Mouse (Mus musculus) limb, embryonic 12.5 days (tissue): ENCODE data around the gene Ubap2l. TPM values are rescaled to one million over a fixed set of nuclear protein-coding genes. Genes with fewer than 3 reads are reported as not detected.
A peak's percentile ranks its signal among the peaks of the same experiment; 100 is the strongest.

Experiments
- ATAC-seq: fragments of 200-750 bp; cut with Nextera tagmentation; 2 replicates; pipeline ENCODE4 v1.8.0; 2017; ENCODE audit warnings: low read depth, moderate TSS enrichment; ENCODE audit not compliant: insufficient number of reproducible peaks, insufficient read depth, low FRiP score, low TSS enrichment
- H3K27ac ChIP-seq: fragments of 300-500 bp; sonication (generic); 2 replicates; pipeline ENCODE4 v1.5.1; 2016; ENCODE audit warnings: mild to moderate bottlenecking, moderate library complexity
- H3K27me3 ChIP-seq: fragments of 300-500 bp; sonication (generic); 2 replicates; pipeline ENCODE4 v1.6.1; 2016; ENCODE audit warnings: mild to moderate bottlenecking, moderate library complexity
- H3K36me3 ChIP-seq: fragments of 300-500 bp; sonication (generic); 2 replicates; pipeline ENCODE4 v1.6.1; 2016; ENCODE audit warnings: mild to moderate bottlenecking, moderate library complexity
- H3K4me1 ChIP-seq: fragments of 300-500 bp; sonication (generic); replicated peaks from 2 replicates; pipeline ENCODE4 v1.6.1; 2016
- H3K4me2 ChIP-seq: fragments of 300-500 bp; sonication (generic); 2 replicates; pipeline ENCODE4 v1.6.1; 2016; ENCODE audit warnings: mild to moderate bottlenecking, moderate library complexity
- H3K4me3 ChIP-seq: fragments of 300-500 bp; sonication (generic); replicated peaks from 2 replicates; pipeline ENCODE4 v1.5.1; 2016; ENCODE audit warnings: mild to moderate bottlenecking
- H3K9ac ChIP-seq: fragments of 300-500 bp; sonication (generic); replicated peaks from 2 replicates; pipeline ENCODE4 v1.6.1; 2016; ENCODE audit warnings: mild to moderate bottlenecking, moderate library complexity
- H3K9me3 ChIP-seq: fragments of 300-500 bp; sonication (generic); 2 replicates; pipeline ENCODE4 v1.6.1; 2016; ENCODE audit warnings: mild to moderate bottlenecking, moderate library complexity
- WGBS: fragments of 180-500 bp; shearing (Covaris S2); methylation state at CpG from one replicate; pipeline ENCODE4 v1.1.7; 2016; 5-methylcytosine and 5-hydroxymethylcytosine counted together
- polyA plus RNA-seq: library from polyadenylated mRNA; unstranded; fragments of >200 nt; fragmentation: Nextera tagmentation; extraction: Ambion mirVana; gene quantifications from 2 replicates; pipeline ENCODE4 v1.2.1, GENCODE M21; 2016

Gene Ubap2l
- polyA plus RNA-seq, 1 experiment from 2014 or later: 191 TPM

DNA sequence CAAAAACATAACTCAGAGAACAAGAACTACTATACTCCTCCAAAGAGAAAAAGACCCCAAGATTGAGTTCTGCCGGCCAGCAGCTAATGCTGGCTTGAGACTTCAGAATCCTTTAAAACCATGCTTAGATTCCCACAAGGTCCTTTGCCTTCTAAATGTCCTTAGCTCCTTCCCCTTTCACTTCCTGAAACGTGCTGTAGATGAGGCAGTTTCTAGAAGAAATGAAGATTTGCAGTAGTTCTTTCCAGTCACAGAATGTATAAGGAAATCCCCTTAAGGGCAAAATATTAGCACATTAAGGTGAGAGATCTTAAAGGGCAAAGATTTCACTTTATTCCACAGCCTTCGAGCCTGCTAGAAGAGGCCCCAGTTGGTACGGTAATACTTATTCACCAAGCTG is 52.6 kb downstream of the Ubap2l start:
- WGBS: 81% methylated on average over 4 of the region's 4 CpGs
- peaks cover 14% of the 10 kb centered on the region for H3K4me1 ChIP-seq
- peaks cover 64% of the 10 kb centered on the region for H3K36me3 ChIP-seq
- H3K27me3 ChIP-seq: no peaks in the 10 kb centered on the region
- H3K4me2 ChIP-seq: peak overlapping the region; percentile 78
- H3K9ac ChIP-seq: peak overlapping the region; percentile 81; the same call in 1 of the 2 replicates
- H3K4me3 ChIP-seq: 0 out of 2 replicates have a peak overlapping the region, but pooled peaks have one; percentile 76
- peak overlapping the region; percentile 98 for H3K27ac ChIP-seq
- ATAC-seq: no peak
- H3K9me3 ChIP-seq: no peaks in the 10 kb centered on the region

DNA sequence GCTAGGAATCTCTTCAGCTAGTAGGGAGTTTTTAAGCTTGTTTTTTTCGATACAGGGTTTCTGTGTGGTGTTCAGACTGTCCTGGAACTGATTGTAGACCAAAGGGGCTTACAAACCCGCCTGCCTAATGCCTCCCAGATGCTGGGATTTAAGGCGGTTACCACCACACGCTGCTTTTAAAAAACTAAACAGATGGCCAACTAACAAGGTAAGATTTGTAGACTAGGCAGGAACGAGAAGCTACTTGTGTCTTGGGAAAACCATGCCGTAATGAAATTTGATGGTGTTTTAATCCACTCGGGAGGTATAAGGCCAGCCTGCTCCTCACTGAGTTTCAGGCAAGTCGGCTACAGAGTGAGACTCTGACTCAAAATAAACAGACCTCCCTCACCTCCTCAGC is 53.3 kb downstream of the Ubap2l start:
- ATAC-seq: peak; percentile 83
- Histone ChIP-seq H3K9me3 (no peaks in the 10 kb centered on the region), H3K4me3 (peak overlapping the region; percentile 76), H3K27ac (peak overlapping the region; percentile 98), H3K27me3 (no peaks in the 10 kb centered on the region), H3K36me3 (peaks cover 64% of the 10 kb centered on the region), H3K4me1 (peaks cover 14% of the 10 kb centered on the region), H3K4me2 (peak overlapping the region; percentile 78), H3K9ac (peak overlapping the region; percentile 81)
- WGBS: 5% methylated on average over 8 of the region's 8 CpGs

DNA sequence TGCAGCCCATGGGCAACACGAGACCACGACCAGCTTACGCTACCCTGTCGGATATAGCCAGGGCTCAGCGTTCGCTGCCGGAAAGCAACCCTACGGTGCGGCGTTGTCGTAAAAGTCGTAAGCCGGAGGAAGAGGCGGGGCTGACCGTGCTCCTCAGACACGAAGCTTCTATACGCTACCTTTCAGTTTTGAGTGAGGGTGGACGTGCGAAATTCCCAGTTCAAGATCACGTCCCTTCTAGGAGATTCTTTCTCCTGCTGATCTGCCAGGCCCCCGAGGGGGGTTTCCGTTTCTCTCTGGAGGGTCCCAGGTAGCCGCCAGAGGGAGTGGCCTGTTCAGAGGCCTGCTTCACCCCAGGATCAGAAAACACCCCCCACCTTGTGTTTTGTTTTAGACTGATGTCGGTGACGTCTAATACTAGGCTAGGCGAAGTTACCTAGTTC is 53.8 kb downstream of the Ubap2l start, which contains the start of gene Hax1:
Gene Hax1 (minus strand): TSS at position 169 of the 443 bp plus-strand sequence.
- Histone ChIP-seq H3K4me2 (peak within 1 kb of the TSS; percentile 78), H3K4me1 (peaks cover 14% of the 10 kb centered on the region), H3K27ac (peak within 1 kb of the TSS; percentile 98), H3K36me3 (peaks cover 65% of the 10 kb centered on the region), H3K9me3 (no peaks in the 10 kb centered on the region), H3K27me3 (no peaks in the 10 kb centered on the region), H3K4me3 (peak within 1 kb of the TSS; percentile 76), H3K9ac (peak within 1 kb of the TSS; percentile 81)
- peak; percentile 90 for ATAC-seq
- WGBS: under 1% methylated on average over 26 of the region's 26 CpGs

DNA sequence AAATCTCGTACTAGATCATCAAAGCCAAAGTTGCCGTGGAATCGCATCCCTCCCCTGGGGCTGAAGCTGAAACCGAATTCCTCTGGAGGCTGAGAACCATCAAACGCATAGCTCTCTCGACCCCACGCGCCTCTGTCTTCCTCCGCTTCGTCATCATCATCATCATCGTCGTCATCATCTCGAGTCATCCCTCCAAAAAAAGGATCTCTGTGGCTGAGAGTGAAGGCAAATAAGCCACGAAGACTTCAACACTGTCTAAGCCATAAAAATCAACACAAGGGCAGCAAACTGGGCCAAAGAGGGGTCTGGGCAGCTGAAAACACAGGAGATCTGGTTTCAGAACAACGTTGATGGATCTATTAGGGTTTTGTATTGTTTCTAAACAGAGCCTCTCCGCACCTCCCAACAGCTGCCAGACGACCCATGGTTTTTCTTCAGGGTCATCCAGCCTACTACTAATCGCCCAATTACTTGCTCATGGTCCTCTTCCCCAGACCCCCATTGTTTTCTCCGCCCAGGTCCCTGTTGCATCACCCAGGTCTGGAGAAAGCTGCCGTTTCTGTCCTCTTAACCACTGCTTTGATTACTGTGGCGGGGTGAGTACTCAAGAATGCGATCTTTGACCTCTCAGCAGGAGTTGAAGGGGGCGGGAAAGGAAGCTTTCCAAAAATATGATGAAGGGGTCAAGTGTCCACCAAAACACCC is 54.5 kb downstream of the Ubap2l start:
- Histone ChIP-seq H3K4me3 (peak overlapping the region; percentile 76), H3K4me2 (peak overlapping the region; percentile 78), H3K27ac (peak overlapping the region; percentile 98), H3K36me3 (peaks cover 63% of the 10 kb centered on the region), H3K9me3 (no peaks in the 10 kb centered on the region), H3K9ac (peak overlapping the region; percentile 81), H3K27me3 (no peaks in the 10 kb centered on the region), H3K4me1 (peaks cover 14% of the 10 kb centered on the region)
- WGBS: 5% methylated on average over 23 of the region's 23 CpGs
- ATAC-seq: peak; percentile 2; the same call in 1 of the 2 replicates

DNA sequence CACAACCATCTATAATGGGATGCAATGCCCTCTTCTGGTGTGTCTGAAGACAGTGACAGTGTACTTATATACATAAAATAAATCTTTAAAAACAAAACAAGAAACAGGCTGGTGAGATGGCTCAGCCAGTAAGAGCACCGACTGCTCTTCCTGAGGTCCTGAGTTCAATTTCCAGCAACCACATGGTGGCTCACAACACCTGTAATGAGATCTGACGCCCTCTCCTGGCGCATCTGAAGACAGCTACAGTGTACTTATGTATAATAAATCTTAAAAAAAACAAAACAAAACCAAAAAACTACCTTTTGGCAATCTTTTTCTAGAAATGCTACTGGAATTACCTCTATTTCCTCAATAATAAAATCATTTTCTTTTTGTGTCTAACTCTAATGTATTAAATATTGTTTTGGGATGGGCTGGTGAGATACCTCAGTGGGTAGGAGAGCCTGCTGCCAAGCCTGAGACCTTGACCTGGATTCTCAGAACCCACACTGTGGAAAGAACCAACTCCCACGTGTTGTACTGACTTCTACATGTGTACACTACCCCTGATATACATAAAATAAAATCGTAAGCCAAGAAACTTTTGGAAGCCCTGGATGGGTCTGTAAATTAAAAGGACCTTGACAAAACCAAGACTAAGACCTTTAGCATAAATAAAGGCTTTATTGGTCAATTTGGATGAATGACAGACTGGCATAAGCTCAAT is 57.5 kb downstream of the Ubap2l start:
- Histone ChIP-seq H3K4me3 (no peak overlapping the region), H3K4me2 (no peak overlapping the region), H3K9ac (no peak overlapping the region), H3K36me3 (peaks cover 43% of the 10 kb centered on the region), H3K9me3 (no peaks in the 10 kb centered on the region), H3K27me3 (no peaks in the 10 kb centered on the region), H3K4me1 (peaks cover 7% of the 10 kb centered on the region), H3K27ac (no peak overlapping the region)
- ATAC-seq: no peak
- 88% methylated on average over 5 of the region's 5 CpGs for WGBS

DNA sequence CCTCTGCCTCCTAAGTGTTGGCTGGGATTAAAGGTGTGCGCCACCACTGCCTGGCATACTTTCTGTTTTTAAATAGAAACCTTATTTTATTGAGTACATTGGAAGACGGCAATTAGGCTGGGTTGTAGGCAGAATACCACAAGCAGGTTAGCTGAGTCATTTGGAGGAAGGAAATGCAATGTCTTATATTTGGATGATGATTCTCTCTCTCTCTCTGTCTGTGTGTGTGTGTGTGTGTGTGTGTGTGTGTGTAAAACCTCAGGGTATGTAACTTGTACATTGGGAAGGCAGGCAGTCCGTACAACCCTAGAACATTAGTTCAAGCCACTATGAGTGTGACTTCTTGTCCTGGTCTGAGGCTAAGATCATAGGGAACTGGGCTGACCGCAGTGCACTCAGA is 64.6 kb downstream of the Ubap2l start:
- H3K9ac ChIP-seq: no peak overlapping the region
- no peaks in the 10 kb centered on the region for H3K27me3 ChIP-seq
- no peak overlapping the region for H3K4me3 ChIP-seq
- H3K4me2 ChIP-seq: no peak overlapping the region
- H3K4me1 ChIP-seq: no peaks in the 10 kb centered on the region
- peaks cover 7% of the 10 kb centered on the region for H3K36me3 ChIP-seq
- no peak overlapping the region for H3K27ac ChIP-seq
- 91% methylated on average over 4 of the region's 4 CpGs for WGBS
- no peak for ATAC-seq
- H3K9me3 ChIP-seq: no peaks in the 10 kb centered on the region

DNA sequence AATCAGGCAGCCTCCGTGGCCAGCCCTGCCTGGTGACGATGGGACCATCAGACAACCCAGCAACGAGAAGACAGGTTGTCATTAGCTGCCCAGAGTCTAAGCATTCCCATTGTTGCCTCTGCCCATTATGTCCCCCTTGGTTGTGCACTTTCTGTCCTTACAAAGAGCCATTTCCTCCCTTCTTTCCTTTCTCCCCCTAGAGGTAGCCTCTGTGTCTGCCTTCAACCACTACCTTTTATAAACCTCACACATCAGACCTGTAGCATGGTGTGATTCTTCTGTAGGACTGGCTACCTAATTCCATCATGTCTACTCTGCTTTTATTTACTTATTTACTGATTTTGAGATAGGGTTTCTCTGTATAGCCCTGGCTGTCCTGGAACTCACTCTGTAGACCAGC is 65.2 kb downstream of the Ubap2l start:
- no peak for ATAC-seq
- Histone ChIP-seq H3K27me3 (no peaks in the 10 kb centered on the region), H3K27ac (no peak overlapping the region), H3K4me3 (no peak overlapping the region), H3K9me3 (no peaks in the 10 kb centered on the region), H3K4me1 (no peaks in the 10 kb centered on the region), H3K4me2 (no peak overlapping the region), H3K36me3 (peaks cover 3% of the 10 kb centered on the region; the same call in 1 of the 2 replicates), H3K9ac (no peak overlapping the region)
- 65% methylated on average over 3 of the region's 3 CpGs for WGBS

DNA sequence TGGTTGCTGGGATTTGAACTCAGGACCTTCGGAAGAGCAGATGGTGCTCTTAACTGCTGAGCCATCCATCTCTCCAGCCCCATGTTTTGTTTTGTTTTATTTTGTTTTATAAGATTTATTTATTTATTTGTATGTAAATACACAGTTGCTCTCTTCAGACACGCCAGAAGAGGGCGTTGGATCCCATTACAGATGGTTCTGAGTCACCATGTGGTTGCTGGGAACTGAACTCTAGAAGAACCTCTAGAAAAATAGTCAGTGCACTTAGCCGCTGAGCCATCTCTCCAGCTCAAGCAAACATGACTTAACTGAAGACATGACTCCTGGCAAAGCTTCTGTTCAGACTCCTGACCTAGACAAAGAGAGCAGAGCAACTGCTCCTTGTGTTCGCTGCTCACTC is 70.0 kb downstream of the Ubap2l start:
- Histone ChIP-seq H3K4me3 (no peak overlapping the region), H3K9me3 (no peaks in the 10 kb centered on the region), H3K4me2 (no peak overlapping the region), H3K27ac (no peak overlapping the region), H3K36me3 (no peaks in the 10 kb centered on the region), H3K27me3 (no peaks in the 10 kb centered on the region), H3K4me1 (no peaks in the 10 kb centered on the region), H3K9ac (no peak overlapping the region)
- WGBS: 73% methylated on average over 5 of the region's 5 CpGs
- no peak for ATAC-seq

DNA sequence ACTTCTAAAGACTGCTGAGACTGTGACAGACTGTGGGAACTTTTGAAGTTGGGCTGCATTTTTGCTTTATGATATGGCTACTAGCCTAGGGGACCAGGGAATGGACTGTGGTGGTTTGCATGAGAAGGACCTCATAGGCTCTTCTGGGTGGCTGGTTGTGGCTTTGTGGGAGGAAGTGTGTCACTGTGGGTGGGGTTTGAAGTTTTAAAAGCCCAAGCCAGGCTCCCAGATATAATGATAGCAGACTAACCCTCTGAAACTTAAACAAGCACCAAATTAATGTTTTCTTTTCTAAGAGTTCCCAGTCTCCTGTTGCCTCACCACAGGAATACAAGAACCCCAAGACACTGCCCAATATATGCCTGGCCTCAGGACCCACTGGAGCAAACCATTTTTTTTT is 75.6 kb downstream of the Ubap2l start:
- H3K9me3 ChIP-seq: no peaks in the 10 kb centered on the region
- ATAC-seq: no peak

DNA sequence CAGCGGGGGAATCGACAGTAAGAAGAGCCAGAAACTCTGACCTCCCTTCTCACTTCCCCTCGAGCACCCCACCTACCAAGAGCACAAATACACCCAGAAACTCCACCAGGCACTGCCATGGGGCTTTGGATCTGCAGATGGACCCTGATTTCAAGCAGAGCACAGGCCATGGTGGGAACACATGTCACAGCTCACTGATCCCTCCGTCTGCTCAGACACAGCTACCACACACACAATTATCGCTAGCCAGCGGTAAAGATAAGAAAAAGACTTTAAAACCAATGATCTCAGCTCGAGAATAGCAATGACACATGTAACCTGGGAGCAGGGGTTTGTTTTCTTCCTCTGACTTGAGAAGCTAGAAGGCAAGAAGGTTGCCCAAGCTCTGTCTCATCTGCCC is 83.9 kb downstream of the Ubap2l start:
- Histone ChIP-seq H3K9me3 (no peaks in the 10 kb centered on the region), H3K27ac (no peak overlapping the region), H3K4me2 (no peak overlapping the region), H3K4me3 (no peak overlapping the region), H3K27me3 (no peaks in the 10 kb centered on the region), H3K4me1 (peaks cover 8% of the 10 kb centered on the region), H3K9ac (no peak overlapping the region), H3K36me3 (peaks cover 8% of the 10 kb centered on the region; the same call in 1 of the 2 replicates)
- ATAC-seq: no peak
- 73% methylated on average over 7 of the region's 7 CpGs for WGBS

More for the DNA sequence above, 75.6 kb downstream of the Ubap2l start:
- H3K4me1 ChIP-seq: no peaks in the 10 kb centered on the region
- H3K27me3 ChIP-seq: no peaks in the 10 kb centered on the region
- no peak overlapping the region for H3K27ac ChIP-seq
- no peak overlapping the region for H3K9ac ChIP-seq
- no peak overlapping the region for H3K4me3 ChIP-seq
- H3K36me3 ChIP-seq: no peaks in the 10 kb centered on the region
- no peak overlapping the region for H3K4me2 ChIP-seq

DNA sequence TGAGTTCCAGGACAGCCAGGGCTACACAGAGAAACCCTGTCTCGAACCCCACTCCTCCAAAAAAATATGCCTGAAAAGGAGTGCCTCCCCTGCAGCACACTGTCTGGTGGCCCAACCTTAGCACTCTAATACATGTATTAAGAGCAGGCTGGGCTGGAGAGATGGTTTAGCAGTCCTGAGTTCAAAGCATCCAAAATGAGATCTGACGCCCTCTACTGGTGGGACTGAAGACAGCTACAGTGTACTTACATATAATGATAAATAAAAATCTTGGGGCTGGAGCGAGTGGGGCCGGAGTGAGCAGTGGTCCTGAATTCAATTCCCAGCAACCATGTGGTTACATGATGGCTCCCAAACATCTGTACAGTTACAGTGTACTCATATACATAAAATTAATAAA is 85.5 kb downstream of the Ubap2l start:
- peaks cover 14% of the 10 kb centered on the region for H3K4me1 ChIP-seq
- H3K36me3 ChIP-seq: peaks cover 8% of the 10 kb centered on the region; the same call in 1 of the 2 replicates
- H3K27ac ChIP-seq: no peak overlapping the region
- ATAC-seq: no peak
- no peaks in the 10 kb centered on the region for H3K27me3 ChIP-seq
- no peak overlapping the region for H3K9ac ChIP-seq
- H3K4me3 ChIP-seq: no peak overlapping the region
- 71% methylated on average over 4 of the region's 4 CpGs for WGBS
- no peak overlapping the region for H3K4me2 ChIP-seq
- no peaks in the 10 kb centered on the region for H3K9me3 ChIP-seq
